Mouse (Mus musculus) erythroblast, embryonic 14.5 days (primary cell): Measurements from ENCODE around the gene Dph2. TPM values are rescaled to one million over a fixed set of nuclear protein-coding genes. Genes with fewer than 3 reads are reported as not detected.

Experiments used
- H3K27me3 ChIP-seq: 2 replicates; pipeline ENCODE4 v1.6.1; 2012; ENCODE audit warnings: inconsistent platforms; ENCODE audit not compliant: control insufficient read depth
- H3K36me3 ChIP-seq: 2 replicates; pipeline ENCODE4 v1.6.1; 2012; ENCODE audit warnings: mild to moderate bottlenecking, inconsistent platforms; ENCODE audit not compliant: control insufficient read depth
- H3K4me1 ChIP-seq: 2 replicates; pipeline ENCODE4 v1.6.1; 2012; ENCODE audit warnings: inconsistent platforms; ENCODE audit not compliant: control insufficient read depth
- H3K4me3 ChIP-seq: replicated peaks from 2 replicates; pipeline ENCODE3; 2012; ENCODE audit warnings: moderate library complexity, mild to moderate bottlenecking, inconsistent platforms
- H3K9me3 ChIP-seq: 2 replicates; pipeline ENCODE4 v1.6.1; 2012; ENCODE audit warnings: low read length, inconsistent platforms, mixed read lengths; ENCODE audit not compliant: control insufficient read depth
- GATA1 ChIP-seq: IDR thresholded peaks from 2 replicates; pipeline ENCODE4 v1.6.1; 2012; ENCODE audit warnings: low read length, inconsistent platforms, mixed read lengths
- TAL1 ChIP-seq: IDR thresholded peaks from 3 replicates; pipeline ENCODE4 v1.6.1; 2012; ENCODE audit warnings: low read length, inconsistent platforms, mixed read lengths
- polyA plus RNA-seq: library from polyadenylated mRNA; stranded (reverse); fragments of >175 nt; gene quantifications from 2 replicates; pipeline ENCODE4 v1.2.3, GENCODE M21; 2012

Dph2 gene
- polyA plus RNA-seq, 1 experiment, result 0.31 TPM

DNA sequence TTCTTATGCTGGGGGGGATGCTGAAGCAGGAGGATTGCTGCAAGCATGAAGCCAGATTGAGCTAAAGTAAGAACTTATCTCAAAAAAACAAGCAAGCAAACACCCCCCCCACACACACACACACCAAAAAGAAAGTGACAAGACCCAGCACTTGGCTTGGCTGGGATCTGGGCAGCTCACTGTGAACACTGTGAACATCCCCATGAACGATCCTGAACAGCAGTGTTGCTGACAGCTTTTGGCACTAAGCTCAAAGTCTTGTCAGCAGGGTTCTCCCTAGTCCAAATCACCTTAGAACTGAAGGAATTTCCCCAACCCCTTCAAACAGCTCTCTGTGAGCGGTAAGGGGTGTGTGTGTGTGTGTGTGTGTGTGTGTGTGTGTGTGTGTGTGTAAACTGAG lies 31.6 kb upstream of the Dph2 start:
- Histone ChIP-seq H3K27me3 (peaks cover 71% of the 10 kb centered on the region), H3K9me3 (peaks cover 18% of the 10 kb centered on the region), H3K36me3 (peaks cover 31% of the 10 kb centered on the region), H3K4me1 (peaks cover 46% of the 10 kb centered on the region), H3K4me3 (no peak overlapping the region)
- TF ChIP-seq TAL1 (no peak), GATA1 (no peak)

GRCm38 (mm10) chr4:117921358-117921757 lies 29.5 kb upstream of the Dph2 start:
- TF ChIP-seq GATA1 (no peak), TAL1 (no peak)
- Histone ChIP-seq H3K4me1 (peaks cover 41% of the 10 kb centered on the region), H3K27me3 (peaks cover 50% of the 10 kb centered on the region), H3K4me3 (no peak overlapping the region), H3K36me3 (peaks cover 14% of the 10 kb centered on the region), H3K9me3 (peaks cover 11% of the 10 kb centered on the region)

GRCm38 (mm10) chr4:117918762-117919161 lies 26.9 kb upstream of the Dph2 start:
- Histone ChIP-seq H3K27me3 (peaks cover 24% of the 10 kb centered on the region), H3K4me3 (no peak overlapping the region), H3K9me3 (no peaks in the 10 kb centered on the region), H3K36me3 (no peaks in the 10 kb centered on the region), H3K4me1 (peaks cover 41% of the 10 kb centered on the region)
- TF ChIP-seq TAL1 (no peak), GATA1 (no peak)

- Histone ChIP-seq H3K27me3 (peaks cover 19% of the 10 kb centered on the region), H3K36me3 (peaks cover 2% of the 10 kb centered on the region), H3K4me3 (no peak overlapping the region), H3K9me3 (no peaks in the 10 kb centered on the region), H3K4me1 (peaks cover 43% of the 10 kb centered on the region)
- TF ChIP-seq TAL1 (no peak), GATA1 (no peak)
Measured at GRCm38 (mm10) chr4:117918261-117918660, 26.4 kb upstream of the Dph2 start.

DNA sequence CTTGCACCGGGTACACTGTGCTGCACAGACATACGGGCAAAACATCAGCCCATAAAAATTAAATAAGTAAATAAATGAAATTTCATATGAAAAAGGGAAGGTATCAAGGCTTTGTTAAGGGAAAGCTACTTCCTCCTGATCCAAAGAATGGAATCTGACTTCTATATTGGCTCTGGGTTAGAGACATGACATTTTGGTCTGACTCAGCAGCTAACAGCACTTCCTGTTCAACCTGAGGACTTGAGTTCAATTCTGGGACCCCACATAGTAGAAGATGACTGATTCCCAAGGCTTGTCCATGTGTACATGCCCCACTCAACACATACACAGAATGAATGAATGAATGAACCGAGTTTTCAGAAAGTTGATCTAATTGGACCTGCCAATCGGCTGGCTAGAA lies 26.0 kb upstream of the Dph2 start:
- H3K4me1 ChIP-seq, result peaks cover 46% of the 10 kb centered on the region
- peaks cover 15% of the 10 kb centered on the region for H3K27me3 ChIP-seq
- no peak for TF ChIP-seq GATA1
- TF ChIP-seq TAL1, result no peak
- peaks cover 6% of the 10 kb centered on the region for H3K36me3 ChIP-seq
- no peak overlapping the region for H3K4me3 ChIP-seq
- H3K9me3 ChIP-seq, result no peaks in the 10 kb centered on the region

DNA sequence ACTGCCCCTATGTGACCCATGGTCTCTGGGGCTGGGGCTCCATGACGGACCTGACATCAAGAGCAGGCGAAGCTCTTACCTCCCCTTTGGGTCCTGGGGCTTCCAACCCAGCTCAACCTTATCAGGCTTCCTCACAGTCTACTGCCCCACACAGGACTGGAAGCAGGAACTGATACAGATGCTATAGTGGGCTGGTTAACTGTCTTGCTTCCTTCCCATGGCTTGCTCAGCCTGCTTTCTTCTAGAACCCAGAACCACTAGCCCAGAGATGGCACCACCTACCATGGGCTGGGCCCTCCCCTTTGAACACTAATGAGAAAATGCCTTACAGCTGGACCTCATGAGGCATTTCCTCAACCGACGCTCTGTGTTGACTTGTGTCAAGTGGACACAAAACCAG lies 25.6 kb upstream of the Dph2 start:
- Histone ChIP-seq H3K4me3 (no peak overlapping the region), H3K9me3 (no peaks in the 10 kb centered on the region), H3K27me3 (peaks cover 10% of the 10 kb centered on the region), H3K36me3 (peaks cover 10% of the 10 kb centered on the region), H3K4me1 (peaks cover 50% of the 10 kb centered on the region)
- no peak for TF ChIP-seq TAL1
- TF ChIP-seq GATA1, result no peak

DNA sequence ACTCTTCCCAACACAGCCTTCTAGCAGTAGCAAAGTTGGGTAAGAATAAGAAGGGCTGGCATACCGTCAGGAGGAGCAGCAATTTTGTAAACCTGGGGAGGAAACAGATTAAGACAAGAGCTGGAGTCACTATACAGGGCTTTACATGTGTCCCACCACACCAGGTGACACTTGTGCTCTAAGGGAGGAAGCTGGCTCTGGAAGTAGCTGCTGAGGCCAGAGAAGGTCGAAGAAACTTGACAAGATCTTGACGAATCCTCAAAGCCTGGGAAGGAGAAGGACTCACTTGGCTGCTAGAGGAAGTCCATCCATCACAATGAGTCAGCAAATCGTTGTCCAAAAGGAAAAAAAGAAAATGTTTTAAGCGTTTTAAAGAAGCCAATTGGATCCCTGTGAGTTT lies 24.6 kb upstream of the Dph2 start:
- peaks cover 21% of the 10 kb centered on the region for H3K36me3 ChIP-seq
- peaks cover 58% of the 10 kb centered on the region for H3K4me1 ChIP-seq
- H3K4me3 ChIP-seq, result peak overlapping the region; percentile 75
- no peaks in the 10 kb centered on the region for H3K9me3 ChIP-seq
- no peak for TF ChIP-seq TAL1
- H3K27me3 ChIP-seq, result peaks cover 3% of the 10 kb centered on the region; the same call in 1 of the 2 replicates

- peaks cover 29% of the 10 kb centered on the region for H3K36me3 ChIP-seq
- H3K4me3 ChIP-seq, result peak overlapping the region; percentile 75
- peaks cover 62% of the 10 kb centered on the region for H3K4me1 ChIP-seq
- no peaks in the 10 kb centered on the region for H3K9me3 ChIP-seq
- TF ChIP-seq GATA1, result no peak
- TF ChIP-seq TAL1, result no peak
- no peaks in the 10 kb centered on the region; the same call in 1 of the 2 replicates for H3K27me3 ChIP-seq
Measured at GRCm38 (mm10) chr4:117915489-117916105, 23.8 kb upstream of the Dph2 start.

GRCm38 (mm10) chr4:117914591-117915442 lies 23.0 kb upstream of the Dph2 start, which contains the start of gene Ipo13:
Ipo13 (minus strand) TSS chr4:117914999.
- TF ChIP-seq GATA1, result no peak
- no peak for TF ChIP-seq TAL1
- no peaks in the 10 kb centered on the region for H3K9me3 ChIP-seq

More at GRCm38 (mm10) chr4:117914591-117915442, 23.0 kb upstream of the Dph2 start, which contains the start of gene Ipo13:
- Histone ChIP-seq H3K4me3 (peak within 1 kb of the TSS; percentile 75), H3K27me3 (no peaks in the 10 kb centered on the region), H3K36me3 (peaks cover 34% of the 10 kb centered on the region), H3K4me1 (peaks cover 66% of the 10 kb centered on the region)
